26 mouse cellular contexts compared by ENCODE assay signal in the genomic region with DNA sequence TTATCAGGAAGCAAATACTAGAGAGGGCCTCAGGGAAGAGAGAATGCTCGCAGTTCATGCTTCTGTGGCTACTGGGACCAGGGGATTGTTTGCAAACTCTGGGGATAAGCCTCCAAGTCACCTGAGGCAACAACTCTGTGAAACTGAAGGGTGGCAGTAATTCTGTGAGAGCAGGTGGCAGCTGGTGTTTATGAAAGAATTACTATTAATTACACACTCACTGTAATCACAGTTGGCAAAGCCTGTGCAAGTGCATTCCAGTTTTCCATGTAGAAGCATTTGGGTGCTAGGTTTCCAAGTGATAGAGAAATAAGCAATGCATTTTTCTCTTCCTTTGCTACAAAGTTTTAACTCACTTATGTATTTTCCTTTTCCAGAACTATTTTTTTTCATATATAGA.
DNase-seq lines count a peak whose midpoint lies in the region; ATAC-seq and TF ChIP-seq lines count a peak whose summit lies in the region.
"Had no signal": no experiment of that assay in that cellular context is flagged by ENCODE, and none has a peak within 500 bp of the region (broad histone marks: within the 10 kb centered on the region; RNA-seq: fewer than 3 reads in every experiment).

No protein-coding gene starts in this region.

- H3K27me3 ChIP-seq in forebrain, embryonic 16.5 days (replicated peaks; ENCODE audit: control insufficient read depth, insufficient read depth, low read length), result no peaks in the 10 kb centered on the region
- no peaks in the 10 kb centered on the region for H3K27me3 ChIP-seq in forebrain, embryonic 13.5 days
- no peaks in the 10 kb centered on the region for H3K27me3 ChIP-seq in midbrain, postnatal 0 days (ENCODE audit: insufficient read depth, low read length)
- H3K27me3 ChIP-seq in midbrain, embryonic 11.5 days (ENCODE audit: control insufficient read depth, insufficient read depth, low read length), result no peaks in the 10 kb centered on the region
- H3K27me3 ChIP-seq in thymus, adult 2 months (ENCODE audit: control insufficient read depth, insufficient read depth, low read length), result no peaks in the 10 kb centered on the region
- H3K27me3 ChIP-seq: embryonic facial prominence, embryonic 15.5 days; heart, embryonic 15.5 days; limb, embryonic 13.5 days; lung, embryonic 15.5 days; neural tube, embryonic 12.5 days had no signal

- H3K27ac ChIP-seq in forebrain, embryonic 16.5 days (ENCODE audit: low read length), result no peak overlapping the region
- H3K27ac ChIP-seq in forebrain, embryonic 13.5 days, result no peak overlapping the region
- no peak overlapping the region for H3K27ac ChIP-seq in midbrain, postnatal 0 days (ENCODE audit: low read depth, low read length)
- H3K27ac ChIP-seq in midbrain, embryonic 11.5 days (ENCODE audit: low read depth, low read length), result no peak overlapping the region
- H3K27ac ChIP-seq in thymus, adult 2 months (ENCODE audit: control insufficient read depth, insufficient read depth, low read length), result no peak overlapping the region
- H3K27ac ChIP-seq: embryonic facial prominence, embryonic 15.5 days; gastrocnemius, adult 2 months; heart, embryonic 15.5 days; layer of hippocampus, adult 2 months; limb, embryonic 13.5 days; lung, embryonic 15.5 days; midbrain, embryonic 10.5 days; neural tube, embryonic 12.5 days had no signal

- DNase-seq in midbrain, postnatal 0 days (ENCODE audit: low spot score), result peak; percentile 17
- DNase-seq in midbrain, embryonic 11.5 days (ENCODE audit: low spot score, missing footprints), result no peak
- peak; percentile 7 for DNase-seq in layer of hippocampus, adult 9-10 months (ENCODE audit: low spot score)
- DNase-seq in heart, adult 9 months (ENCODE audit: low spot score in 2 of 2), result no peak
- DNase-seq in thymus, adult 2 months, result no peak
- DNase-seq: adrenal gland, postnatal 14 days; cerebellum, adult 18-20 months; cerebellum, postnatal 10 days; gastrocnemius, adult 2 months; gastrocnemius, postnatal 36 days; kidney, adult 8-10 months; kidney, postnatal 14 days had no signal

- ATAC-seq in forebrain, embryonic 16.5 days, result peak; percentile 45; the same call in 1 of the 2 replicates
- ATAC-seq in forebrain, embryonic 13.5 days, result no peak
- no peak for ATAC-seq in midbrain, postnatal 0 days (ENCODE audit: low FRiP score)
- no peak for ATAC-seq in midbrain, embryonic 11.5 days (ENCODE audit: low FRiP score)
- ATAC-seq: CD4-positive, CD25-positive, alpha-beta regulatory T cell, adult 4 months; hindbrain, embryonic 16.5 days; midbrain, embryonic 16.5 days had no signal

- H3K4me1 ChIP-seq in forebrain, embryonic 16.5 days (replicated peaks; ENCODE audit: control insufficient read depth, insufficient read depth, low read length), result no peaks in the 10 kb centered on the region
- H3K4me1 ChIP-seq in forebrain, embryonic 13.5 days, result no peaks in the 10 kb centered on the region
- no peaks in the 10 kb centered on the region for H3K4me1 ChIP-seq in midbrain, postnatal 0 days (ENCODE audit: insufficient read depth, low read length)
- no peaks in the 10 kb centered on the region for H3K4me1 ChIP-seq in midbrain, embryonic 11.5 days (ENCODE audit: control insufficient read depth, insufficient read depth, low read length)
- H3K4me1 ChIP-seq in thymus, adult 2 months (replicated peaks; ENCODE audit: control insufficient read depth, insufficient read depth, low read length), result no peaks in the 10 kb centered on the region
- H3K4me1 ChIP-seq: embryonic facial prominence, embryonic 15.5 days; heart, embryonic 15.5 days; limb, embryonic 13.5 days; lung, embryonic 15.5 days; midbrain, embryonic 10.5 days; neural tube, embryonic 12.5 days had no signal

- no peak for TF ChIP-seq CTCF in midbrain, postnatal 0 days (IDR thresholded peaks at IDR 0.05)
- TF ChIP-seq CTCF in thymus, adult 2 months (IDR thresholded peaks at IDR 0.05; ENCODE audit: borderline replicate concordance, control insufficient read depth, extremely low read depth, insufficient read depth, low read length, poor library complexity), result no peak

- no peaks in the 10 kb centered on the region for H3K9me3 ChIP-seq in forebrain, embryonic 16.5 days (ENCODE audit: control insufficient read depth, low read length)
- no peaks in the 10 kb centered on the region for H3K9me3 ChIP-seq in forebrain, embryonic 13.5 days (replicated peaks)
- no peaks in the 10 kb centered on the region for H3K9me3 ChIP-seq in midbrain, postnatal 0 days (ENCODE audit: low read length)
- H3K9me3 ChIP-seq in midbrain, embryonic 11.5 days (ENCODE audit: control insufficient read depth, low read length), result no peaks in the 10 kb centered on the region
- H3K9me3 ChIP-seq: embryonic facial prominence, embryonic 15.5 days; heart, embryonic 15.5 days; limb, embryonic 13.5 days; lung, embryonic 15.5 days; midbrain, embryonic 10.5 days; neural tube, embryonic 12.5 days had no signal

- no peaks in the 10 kb centered on the region for H3K36me3 ChIP-seq in forebrain, embryonic 16.5 days (ENCODE audit: control insufficient read depth, insufficient read depth)
- H3K36me3 ChIP-seq in forebrain, embryonic 13.5 days (ENCODE audit: poor library complexity, severe bottlenecking), result no peaks in the 10 kb centered on the region
- no peaks in the 10 kb centered on the region for H3K36me3 ChIP-seq in midbrain, postnatal 0 days (ENCODE audit: insufficient read depth, low read length)
- no peaks in the 10 kb centered on the region for H3K36me3 ChIP-seq in midbrain, embryonic 11.5 days (ENCODE audit: control insufficient read depth, insufficient read depth, low read length)
- no peaks in the 10 kb centered on the region for H3K36me3 ChIP-seq in thymus, adult 2 months (ENCODE audit: control insufficient read depth, insufficient read depth, low read length)
- H3K36me3 ChIP-seq: embryonic facial prominence, embryonic 15.5 days; heart, embryonic 15.5 days; limb, embryonic 13.5 days; lung, embryonic 15.5 days; midbrain, embryonic 10.5 days; neural tube, embryonic 12.5 days had no signal

- H3K9ac ChIP-seq in forebrain, embryonic 16.5 days (replicated peaks; ENCODE audit: low read depth, low read length), result no peak overlapping the region
- no peak overlapping the region for H3K9ac ChIP-seq in forebrain, embryonic 13.5 days
- no peak overlapping the region for H3K9ac ChIP-seq in midbrain, postnatal 0 days (replicated peaks; ENCODE audit: low read length, poor library complexity, severe bottlenecking)
- no peak overlapping the region for H3K9ac ChIP-seq in midbrain, embryonic 11.5 days (ENCODE audit: low read length)
- H3K9ac ChIP-seq: embryonic facial prominence, embryonic 15.5 days; heart, embryonic 15.5 days; limb, embryonic 13.5 days; lung, embryonic 15.5 days; neural tube, embryonic 12.5 days had no signal

- TF ChIP-seq POLR2A in thymus, adult 2 months (IDR thresholded peaks at IDR 0.05; ENCODE audit: control insufficient read depth, extremely low read depth, insufficient read depth, low read length, poor library complexity), result no peak

- no peak overlapping the region for H3K4me2 ChIP-seq in forebrain, embryonic 16.5 days (ENCODE audit: low read length)
- no peak overlapping the region for H3K4me2 ChIP-seq in forebrain, embryonic 13.5 days
- H3K4me2 ChIP-seq in midbrain, postnatal 0 days (ENCODE audit: low read depth, low read length, poor library complexity, severe bottlenecking), result no peak overlapping the region
- H3K4me2 ChIP-seq in midbrain, embryonic 11.5 days, result no peak overlapping the region
- H3K4me2 ChIP-seq: embryonic facial prominence, embryonic 15.5 days; heart, embryonic 15.5 days; limb, embryonic 13.5 days; liver, embryonic 11.5 days; lung, embryonic 15.5 days; neural tube, embryonic 12.5 days had no signal

- no peak overlapping the region for H3K4me3 ChIP-seq in forebrain, embryonic 16.5 days (replicated peaks; ENCODE audit: low read length)
- H3K4me3 ChIP-seq in forebrain, embryonic 13.5 days, result no peak overlapping the region
- H3K4me3 ChIP-seq in midbrain, postnatal 0 days (ENCODE audit: low read depth, low read length), result no peak overlapping the region
- no peak overlapping the region for H3K4me3 ChIP-seq in midbrain, embryonic 11.5 days (ENCODE audit: low read depth, low read length)
- no peak overlapping the region for H3K4me3 ChIP-seq in thymus, adult 2 months (ENCODE audit: control insufficient read depth, insufficient read depth, low read length)
- H3K4me3 ChIP-seq: embryonic facial prominence, embryonic 15.5 days; gastrocnemius, adult 2 months; heart, embryonic 15.5 days; layer of hippocampus, adult 2 months; limb, embryonic 13.5 days; lung, embryonic 15.5 days; midbrain, embryonic 10.5 days; myocyte; neural tube, embryonic 12.5 days had no signal

- WGBS in forebrain, embryonic 16.5 days, result 34% methylated on average over 1 of the region's 1 CpGs
- WGBS in forebrain, embryonic 13.5 days, result 69% methylated on average over 1 of the region's 1 CpGs
- WGBS in midbrain, postnatal 0 days, result 60% methylated on average over 1 of the region's 1 CpGs
- WGBS in midbrain, embryonic 11.5 days, result 75% methylated on average over 1 of the region's 1 CpGs
- 82% methylated on average over 1 of the region's 1 CpGs for WGBS in thymus, adult 2 months

Comparison
In these comparisons a context has a peak if more than half of its experiments do, and no peak if none do; other contexts are left out.
1. DNase-seq: peak in midbrain, postnatal 0 days (single experiment) and layer of hippocampus, adult 9-10 months (single experiment); none in midbrain, embryonic 11.5 days (single experiment), heart, adult 9 months (0 of 2) and thymus, adult 2 months (single experiment).